In genomic region chr17:66111402-66111959, GRCm38 (mm10) we compare ENCODE assay signal across 8 mouse cellular contexts. TPM values are rescaled to one million over a fixed set of nuclear protein-coding genes. Genes with fewer than 3 reads are reported as not detected.
A peak's percentile ranks its signal among the peaks of the same experiment; 100 is the strongest.
DNase-seq lines count a peak whose midpoint lies in the region; ATAC-seq lines count a peak whose summit lies in the region.

TSS of gene Washc1 (plus strand) at chr17:66111545.

- DNase-seq in MN1 (ENCODE audit: low spot score): peak; percentile 92
- DNase-seq in cerebellum, adult 9-10 months: peak; percentile 83
- peak; percentile 76 to 90 for DNase-seq in frontal cortex, adult 2 months (ENCODE audit: extremely low spot score in 1 of 2, low spot score in 1 of 2)
- DNase-seq in hindbrain, embryonic 11.5 days (ENCODE audit: low spot score): peak; percentile 96
- peak; percentile 77 to 85 for DNase-seq in layer of hippocampus, postnatal 14 days (ENCODE audit: low spot score in 2 of 2)
- peak; percentile 89 for DNase-seq in lung, postnatal 14 days
- peak; percentile 76 for DNase-seq in retina, adult 2 months (ENCODE audit: low read depth, low spot score)
- DNase-seq in thymus, postnatal 36 days: peak; percentile 84 to 90

- 0% methylated on average over 40 of the region's 41 CpGs for WGBS in hindbrain, embryonic 11.5 days

- peak within 1 kb of the TSS; percentile 52 for H3K4me2 ChIP-seq in hindbrain, embryonic 11.5 days (replicated peaks; ENCODE audit: low read depth, low read length)

- peaks cover 4% of the 10 kb centered on the region; the same call in 1 of the 2 replicates for H3K4me1 ChIP-seq in hindbrain, embryonic 11.5 days (replicated peaks; ENCODE audit: control insufficient read depth, insufficient read depth, low read length)

- peak; percentile 97 for ATAC-seq in hindbrain, embryonic 11.5 days (ENCODE audit: low FRiP score)

- 0 out of 2 replicates have a peak, but pooled peaks cover 6% of the 10 kb centered on the region for H3K36me3 ChIP-seq in hindbrain, embryonic 11.5 days (ENCODE audit: control insufficient read depth, insufficient read depth, low read length)

- H3K27ac ChIP-seq in hindbrain, embryonic 11.5 days (ENCODE audit: low read depth, low read length): no peak within 1 kb of the TSS; the same call in 1 of the 2 replicates

- peak within 1 kb of the TSS; percentile 91 for H3K4me3 ChIP-seq in hindbrain, embryonic 11.5 days (ENCODE audit: low read depth, low read length)

- no peaks in the 10 kb centered on the region for H3K9me3 ChIP-seq in hindbrain, embryonic 11.5 days (ENCODE audit: control insufficient read depth, low read length)

- no peaks in the 10 kb centered on the region for H3K27me3 ChIP-seq in hindbrain, embryonic 11.5 days (ENCODE audit: control insufficient read depth, insufficient read depth, low read length)

- H3K9ac ChIP-seq in hindbrain, embryonic 11.5 days (ENCODE audit: low read depth, low read length): peak within 1 kb of the TSS; percentile 79

RNA-seq across cellular contexts. Expression of gene Washc1, which starts in this region (rescaled TPM):
- 43.2 and 46.6 TPM in 2 replicates for polyA plus RNA-seq in frontal cortex, adult 2 months (2012; rRNA removed)
- 27.6 and 30.8 TPM in 2 replicates for polyA plus RNA-seq in hindbrain, embryonic 11.5 days (2014; fragmentation: Nextera tagmentation; extraction: Ambion mirVana)
- 10 to 100 TPM; 44.3 to 45.7 TPM for total RNA-seq in layer of hippocampus, postnatal 14 days (2021)
